Mouse (Mus musculus) small intestine, adult 2 months (tissue): ENCODE data around the gene Dock3.

ENCODE experiments used
- CTCF ChIP-seq: fragments of 200-500 bp; IDR thresholded peaks from 2 replicates; pipeline ENCODE4 v1.5.1; 2012; ENCODE audit warnings: low read depth, mild to moderate bottlenecking, control low read depth, inconsistent platforms, low read length, moderate library complexity, mixed read lengths; ENCODE audit not compliant: insufficient replicate concordance, insufficient read length; ENCODE audit errors: extremely low read depth
- POLR2A ChIP-seq: fragments of 200-500 bp; IDR thresholded peaks from 2 replicates; pipeline ENCODE4 v1.6.1; 2012; ENCODE audit warnings: low read depth, mild to moderate bottlenecking, control low read depth, inconsistent platforms, low read length, moderate library complexity

GRCm38 (mm10) chr9:107087531-107087930 lies 144.2 kb downstream of the Dock3 start:
- TF ChIP-seq CTCF (no peak), POLR2A (no peak)
